In the genomic region with DNA sequence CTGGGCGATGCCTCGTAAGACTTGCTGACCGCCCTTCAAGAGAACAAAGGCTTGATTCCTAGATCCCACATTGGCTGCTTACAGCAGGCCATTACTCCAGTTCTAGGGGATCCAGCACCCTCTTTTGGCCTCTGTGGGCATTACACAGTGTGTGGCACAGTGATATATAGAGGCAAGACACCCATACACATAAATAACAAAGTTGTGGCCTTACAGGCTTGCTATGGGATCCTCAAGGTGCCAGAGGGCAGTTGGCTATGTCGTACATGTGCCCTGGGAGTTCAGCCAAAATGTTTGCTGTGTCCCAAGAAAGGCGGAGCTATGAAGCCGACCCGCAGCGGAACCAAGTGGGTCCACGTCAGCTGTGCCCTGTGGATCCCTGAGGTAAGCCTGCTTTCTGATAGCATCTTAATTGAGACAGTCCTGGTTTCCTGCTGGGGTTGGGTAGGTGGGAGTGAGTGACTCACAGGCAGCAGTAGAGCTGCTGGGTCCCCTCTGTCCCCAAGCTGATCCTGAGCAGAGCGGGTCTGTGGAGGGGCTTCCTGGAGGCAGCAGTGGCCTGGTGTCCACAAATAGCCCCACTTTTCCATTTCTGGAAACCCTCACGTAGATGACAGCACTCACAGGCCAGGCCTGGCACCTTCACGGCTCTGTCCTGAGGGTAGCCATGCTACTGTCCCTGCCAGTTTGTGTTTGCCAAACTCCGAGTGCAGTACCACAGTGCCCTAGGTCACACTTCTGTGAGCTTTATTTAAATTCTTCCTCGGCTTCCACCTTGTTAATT, we compare ENCODE assay signal across 8 mouse cellular contexts. TPM values are rescaled to one million over a fixed set of nuclear protein-coding genes. Genes with fewer than 3 reads are reported as not detected.
DNase-seq lines count a peak whose midpoint lies in the region; ATAC-seq lines count a peak whose summit lies in the region.

No protein-coding gene starts in this region.

- H3K36me3 ChIP-seq in forebrain, embryonic 14.5 days (ENCODE audit: control insufficient read depth, insufficient read depth, low read length) = peaks cover 55% of the 10 kb centered on the region
- H3K36me3 ChIP-seq in midbrain, embryonic 16.5 days (ENCODE audit: control insufficient read depth, insufficient read depth, low read length) = peaks cover 21% of the 10 kb centered on the region

- no peak overlapping the region for H3K4me2 ChIP-seq in forebrain, embryonic 14.5 days (ENCODE audit: low read length)
- no peak overlapping the region for H3K4me2 ChIP-seq in midbrain, embryonic 16.5 days (ENCODE audit: low read length)

- H3K4me3 ChIP-seq in forebrain, embryonic 14.5 days (ENCODE audit: low read depth, low read length) = no peak overlapping the region
- H3K4me3 ChIP-seq in midbrain, embryonic 16.5 days (ENCODE audit: low read depth, low read length) = no peak overlapping the region

- WGBS in forebrain, embryonic 14.5 days = 77% methylated on average over 14 of the region's 14 CpGs
- WGBS in midbrain, embryonic 16.5 days = 76% methylated on average over 14 of the region's 14 CpGs

- no peak overlapping the region for H3K27ac ChIP-seq in forebrain, embryonic 14.5 days (ENCODE audit: low read depth, low read length)
- no peak overlapping the region for H3K27ac ChIP-seq in midbrain, embryonic 16.5 days (ENCODE audit: low read length)

- no peaks in the 10 kb centered on the region for H3K27me3 ChIP-seq in forebrain, embryonic 14.5 days (replicated peaks; ENCODE audit: control insufficient read depth, insufficient read depth, low read length)
- H3K27me3 ChIP-seq in midbrain, embryonic 16.5 days (ENCODE audit: control insufficient read depth, insufficient read depth, low read depth, low read length) = no peaks in the 10 kb centered on the region

- peaks cover 13% of the 10 kb centered on the region for H3K4me1 ChIP-seq in forebrain, embryonic 14.5 days (ENCODE audit: control insufficient read depth, insufficient read depth, low read length)
- H3K4me1 ChIP-seq in midbrain, embryonic 16.5 days (ENCODE audit: control insufficient read depth, insufficient read depth, low read length) = peaks cover 19% of the 10 kb centered on the region

- peak; percentile 66 for ATAC-seq in forebrain, embryonic 14.5 days
- peak; percentile 40 to 43; a peak in 1 of 4 replicates for ATAC-seq in hematopoietic stem cell, adult 5-6 weeks (replicated peaks in 1 of 2; ENCODE audit: insufficient read depth in 1 of 2, low FRiP score in 2 of 2, low TSS enrichment in 1 of 2, low read depth in 1 of 2, poor library complexity in 2 of 2, severe bottlenecking in 2 of 2)
- peak; percentile 18; the same call in 1 of the 2 replicates for ATAC-seq in midbrain, embryonic 16.5 days
- no peak; the same call in 1 of the 2 replicates for ATAC-seq in erythroid progenitor cell, adult 5-6 weeks (replicated peaks; ENCODE audit: low FRiP score, poor library complexity, severe bottlenecking)

- DNase-seq in A20 (ENCODE audit: low read depth, low spot score) (peak; percentile 50), ES-CJ7 (ENCODE audit: low read depth, low spot score) (peak; percentile 74)
- peak; percentile 58 for DNase-seq in cerebellum, adult 11 months
- DNase-seq in forebrain, embryonic 14.5 days (ENCODE audit: low spot score) = peak; percentile 66
- peak; percentile 51 to 54 for DNase-seq in layer of hippocampus, postnatal 10 days (ENCODE audit: low spot score in 2 of 2)

- H3K9me3 ChIP-seq in forebrain, embryonic 14.5 days (replicated peaks; ENCODE audit: control insufficient read depth, low read length) = no peaks in the 10 kb centered on the region
- H3K9me3 ChIP-seq in midbrain, embryonic 16.5 days (replicated peaks; ENCODE audit: control insufficient read depth, low read length, poor library complexity, severe bottlenecking) = no peaks in the 10 kb centered on the region

- no peak overlapping the region for H3K9ac ChIP-seq in forebrain, embryonic 14.5 days (ENCODE audit: low read length)
- H3K9ac ChIP-seq in midbrain, embryonic 16.5 days (ENCODE audit: low read depth, low read length) = no peak overlapping the region

RNA-seq across cellular contexts. Expression of a gene that starts 44.5 kb away (rescaled TPM):
- 11.9 and 14.5 TPM in 2 replicates for polyA plus RNA-seq in forebrain, embryonic 14.5 days (2014; fragmentation: Nextera tagmentation; extraction: Ambion mirVana)
- total RNA-seq in hematopoietic stem cell, adult 5-6 weeks (2017) = 40.3 and 44.8 TPM in 2 replicates
- total RNA-seq in layer of hippocampus, postnatal 10 days (2021) = 10 to 100 TPM; 18.6 to 23.0 TPM
- polyA plus RNA-seq in midbrain, embryonic 16.5 days (2015; fragmentation: Nextera tagmentation; extraction: Ambion mirVana) = 13.2 and 14.2 TPM in 2 replicates
- 35.0 and 40.2 TPM in 2 replicates for total RNA-seq in erythroid progenitor cell, adult 5-6 weeks (2015; ENCODE audit: low replicate concordance)
- 34.0 and 38.2 TPM in 2 replicates for total RNA-seq in erythroid progenitor cell, adult 5-6 weeks (2017; ENCODE audit: low replicate concordance)
